Mouse (Mus musculus) heart, postnatal 0 days (tissue): ENCODE data around the gene Serpina10. TPM values are rescaled to one million over a fixed set of nuclear protein-coding genes. Genes with fewer than 3 reads are reported as not detected.

Source experiments
- ATAC-seq: fragments of 200-750 bp; cut with Nextera tagmentation; 2 replicates; pipeline ENCODE4 v1.8.0; 2017; ENCODE audit warnings: low read depth, moderate number of reproducible peaks, moderate library complexity; ENCODE audit not compliant: insufficient read depth
- DNase-seq: peaks from one replicate; pipeline ENCODE4 v3.0.0-alpha.2; 2016; ENCODE audit warnings: low spot score
- H3K27ac ChIP-seq: fragments of 300-500 bp; sonication (generic); 2 replicates; pipeline ENCODE4 v1.5.1; 2014; ENCODE audit warnings: low read depth, mild to moderate bottlenecking
- H3K27me3 ChIP-seq: fragments of 300-500 bp; sonication (generic); 2 replicates; pipeline ENCODE4 v1.6.1; 2014; ENCODE audit warnings: low read length, mixed read lengths; ENCODE audit not compliant: control insufficient read depth, insufficient read depth
- H3K36me3 ChIP-seq: fragments of 300-500 bp; sonication (generic); replicated peaks from 2 replicates; pipeline ENCODE4 v1.6.1; 2014; ENCODE audit warnings: low read length, mixed read lengths; ENCODE audit not compliant: control insufficient read depth, insufficient read depth
- H3K4me1 ChIP-seq: fragments of 300-500 bp; sonication (generic); 2 replicates; pipeline ENCODE4 v1.6.1; 2014; ENCODE audit warnings: antibody characterized with exemption; ENCODE audit not compliant: control insufficient read depth, insufficient read depth
- H3K4me2 ChIP-seq: fragments of 300-500 bp; sonication (generic); 2 replicates; pipeline ENCODE4 v1.6.1; 2014; ENCODE audit warnings: low read depth, mild to moderate bottlenecking, low read length, moderate library complexity
- H3K4me3 ChIP-seq: fragments of 300-500 bp; sonication (generic); 2 replicates; pipeline ENCODE4 v1.5.1; 2014; ENCODE audit warnings: low read depth, low read length
- H3K9ac ChIP-seq: fragments of 300-500 bp; sonication (generic); replicated peaks from 2 replicates; pipeline ENCODE4 v1.6.1; 2014; ENCODE audit warnings: low read depth, low read length, mixed read lengths
- H3K9me3 ChIP-seq: fragments of 300-500 bp; sonication (generic); replicated peaks from 2 replicates; pipeline ENCODE4 v1.6.1; 2016; ENCODE audit warnings: low read length; ENCODE audit not compliant: control insufficient read depth
- CTCF ChIP-seq: IDR thresholded peaks from 2 replicates; pipeline ENCODE4 v1.5.1; 2016; ENCODE audit warnings: antibody characterized with exemption, control low read depth, low read depth
- EP300 ChIP-seq: IDR thresholded peaks from 2 replicates; pipeline ENCODE4 v1.6.1; 2016; ENCODE audit warnings: antibody characterized with exemption, low read depth
- WGBS: fragments of 180-500 bp; shearing (Covaris S2); extraction: QIAGEN DNeasy Blood & Tissue Kit; methylation state at CpG from one replicate; pipeline ENCODE4 v1.1.7; 2014; 5-methylcytosine and 5-hydroxymethylcytosine counted together
- polyA plus RNA-seq: library from polyadenylated mRNA; unstranded; fragments of >200 nt; fragmentation: Nextera tagmentation; extraction: Ambion mirVana; gene quantifications from 2 replicates; pipeline ENCODE4 v1.2.1, GENCODE M21; 2015
- total RNA-seq: library from RNA; depleted of rRNA; stranded (reverse); fragments of >200 nt; gene quantifications from 2 replicates; pipeline ENCODE4 v1.2.3, GENCODE M21; 2014; ENCODE audit warnings: low replicate concordance

Gene Serpina10
- total and polyA plus RNA-seq, 2 experiments from 2014 or later: not detected

DNA sequence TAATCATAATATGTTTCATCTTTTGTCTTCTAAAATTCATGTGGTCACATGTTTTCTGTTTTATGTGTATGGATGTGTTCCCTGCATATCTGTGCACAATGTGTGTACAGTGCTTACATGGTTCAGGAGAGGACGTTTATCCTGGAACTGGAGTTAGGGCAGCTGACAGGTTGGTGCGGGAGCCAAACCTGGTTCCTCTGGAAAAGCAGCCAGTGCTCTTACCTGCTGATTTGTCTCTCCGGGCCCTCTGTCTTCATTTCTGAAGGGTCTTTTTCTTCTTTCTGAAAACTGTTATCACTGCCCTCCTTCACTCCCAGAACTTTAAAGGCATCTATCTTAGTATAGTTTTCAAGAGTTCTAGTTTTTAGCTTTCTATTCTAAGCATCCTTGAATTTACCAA lies 12.6 kb upstream of the Serpina10 start:
- Histone ChIP-seq H3K27me3 (no peaks in the 10 kb centered on the region), H3K9me3 (no peaks in the 10 kb centered on the region), H3K27ac (no peak overlapping the region), H3K36me3 (no peaks in the 10 kb centered on the region), H3K4me2 (no peak overlapping the region), H3K9ac (no peak overlapping the region), H3K4me3 (no peak overlapping the region), H3K4me1 (no peaks in the 10 kb centered on the region)
- WGBS: 73% methylated on average over 3 of the region's 3 CpGs
- TF ChIP-seq CTCF: no peak
- TF ChIP-seq EP300: no peak
- no peak for DNase-seq
- ATAC-seq: no peak

DNA sequence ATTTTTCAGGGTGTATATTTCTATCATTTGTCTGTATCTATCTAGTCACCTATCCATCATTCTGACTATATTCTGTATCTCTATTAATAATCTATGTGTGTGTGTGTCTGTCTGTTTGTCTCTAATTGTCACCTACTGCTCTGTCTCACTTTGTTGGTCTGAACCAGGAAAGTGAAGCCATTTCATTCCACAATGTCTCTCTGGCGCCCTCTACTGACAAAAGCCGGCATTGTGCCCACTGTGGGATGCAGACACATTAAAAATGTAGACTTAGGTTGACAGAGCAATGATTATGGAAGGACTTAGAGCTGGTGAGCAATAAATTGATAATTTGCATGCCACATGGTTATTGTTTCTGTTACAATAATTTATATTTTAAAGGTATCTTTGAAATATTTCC lies 12.1 kb upstream of the Serpina10 start:
- no peaks in the 10 kb centered on the region for H3K9me3 ChIP-seq
- H3K36me3 ChIP-seq: no peaks in the 10 kb centered on the region
- 0% methylated on average over 2 of the region's 2 CpGs for WGBS
- ATAC-seq: no peak
- H3K9ac ChIP-seq: no peak overlapping the region
- TF ChIP-seq EP300 (no peak), CTCF (peak; percentile 89)
- DNase-seq: peak; percentile 19
- H3K4me1 ChIP-seq: no peaks in the 10 kb centered on the region
- H3K27ac ChIP-seq: no peak overlapping the region
- H3K4me3 ChIP-seq: no peak overlapping the region
- H3K4me2 ChIP-seq: no peak overlapping the region
- no peaks in the 10 kb centered on the region for H3K27me3 ChIP-seq

DNA sequence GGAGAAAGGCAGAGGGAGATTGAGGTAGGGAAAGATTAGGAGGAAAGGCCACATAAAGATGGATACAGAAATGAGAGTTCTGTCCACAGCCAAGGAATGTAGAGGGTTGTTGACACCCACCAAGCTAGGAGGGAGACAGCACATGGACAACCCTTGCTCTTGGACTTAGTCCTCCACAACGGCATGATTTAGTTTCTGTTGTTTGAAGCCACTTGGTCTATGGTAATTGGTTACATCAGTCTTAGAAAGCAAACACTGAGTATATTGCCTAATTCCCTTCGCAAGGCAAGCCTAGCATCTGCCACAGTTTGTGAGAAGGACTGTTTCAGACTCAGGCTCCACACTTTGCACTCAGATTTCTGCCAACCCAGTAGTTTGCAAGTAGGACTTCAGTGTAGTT lies 4.6 kb upstream of the Serpina10 start:
- Histone ChIP-seq H3K9ac (no peak overlapping the region), H3K27me3 (no peaks in the 10 kb centered on the region), H3K36me3 (no peaks in the 10 kb centered on the region), H3K4me2 (no peak overlapping the region), H3K4me1 (no peaks in the 10 kb centered on the region), H3K4me3 (no peak overlapping the region), H3K27ac (no peak overlapping the region), H3K9me3 (no peaks in the 10 kb centered on the region)
- no peak for ATAC-seq
- 74% methylated on average over 2 of the region's 2 CpGs for WGBS
- TF ChIP-seq CTCF: no peak
- no peak for TF ChIP-seq EP300
- no peak for DNase-seq

DNA sequence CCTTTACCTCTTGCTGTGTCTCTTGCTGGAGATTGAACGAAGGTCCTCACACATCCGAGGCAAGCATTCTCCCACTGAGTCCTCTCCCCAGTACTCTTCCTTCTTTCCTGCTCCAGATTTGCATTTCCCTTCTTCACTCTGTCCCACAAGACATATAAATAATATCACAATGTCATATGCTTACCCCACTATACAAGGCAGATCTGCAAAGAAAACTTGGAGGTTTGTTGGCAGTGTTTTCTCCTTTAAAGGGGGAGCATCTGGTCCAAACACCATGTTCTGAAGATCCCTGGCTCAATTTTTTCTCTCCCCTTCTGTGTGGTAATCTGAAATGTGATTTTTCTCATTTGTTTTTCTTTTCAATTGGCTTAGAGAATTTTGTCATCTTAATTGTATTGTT lies 3.2 kb upstream of the Serpina10 start:
- WGBS: 69% methylated on average over 2 of the region's 2 CpGs
- DNase-seq: no peak
- no peaks in the 10 kb centered on the region for H3K36me3 ChIP-seq
- H3K4me3 ChIP-seq: no peak overlapping the region
- TF ChIP-seq EP300 (no peak), CTCF (no peak)
- no peak for ATAC-seq
- H3K4me2 ChIP-seq: no peak overlapping the region
- no peak overlapping the region for H3K27ac ChIP-seq
- no peaks in the 10 kb centered on the region for H3K4me1 ChIP-seq
- no peaks in the 10 kb centered on the region for H3K27me3 ChIP-seq
- H3K9ac ChIP-seq: no peak overlapping the region
- H3K9me3 ChIP-seq: no peaks in the 10 kb centered on the region

DNA sequence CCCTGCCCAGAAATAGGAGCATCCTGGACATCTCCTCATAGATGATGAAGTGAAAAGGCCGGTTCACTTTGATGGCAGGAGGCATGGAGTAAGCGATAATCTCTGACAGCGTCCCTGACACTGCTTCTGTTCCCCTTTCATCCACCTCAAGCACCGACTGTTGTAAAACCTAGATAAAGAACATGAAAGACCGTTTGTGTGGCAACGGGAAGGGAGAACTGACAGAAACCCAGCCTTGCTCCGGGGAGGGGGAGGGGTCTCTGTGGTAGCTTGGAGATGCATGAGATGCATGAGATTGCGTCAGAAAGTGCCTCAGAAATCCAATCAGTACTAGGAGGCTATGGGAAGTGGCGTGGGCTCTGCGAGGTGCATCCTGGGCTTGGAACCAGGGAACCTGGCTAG lies 14.4 kb downstream of the Serpina10 start:
- no peak for ATAC-seq
- H3K9ac ChIP-seq: no peak overlapping the region
- H3K9me3 ChIP-seq: no peaks in the 10 kb centered on the region
- TF ChIP-seq CTCF (no peak), EP300 (no peak)
- no peaks in the 10 kb centered on the region for H3K36me3 ChIP-seq
- H3K4me3 ChIP-seq: no peak overlapping the region
- H3K27me3 ChIP-seq: no peaks in the 10 kb centered on the region
- 41% methylated on average over 10 of the region's 10 CpGs for WGBS
- H3K4me1 ChIP-seq: no peaks in the 10 kb centered on the region
- DNase-seq: no peak
- no peak overlapping the region for H3K27ac ChIP-seq
- H3K4me2 ChIP-seq: no peak overlapping the region

DNA sequence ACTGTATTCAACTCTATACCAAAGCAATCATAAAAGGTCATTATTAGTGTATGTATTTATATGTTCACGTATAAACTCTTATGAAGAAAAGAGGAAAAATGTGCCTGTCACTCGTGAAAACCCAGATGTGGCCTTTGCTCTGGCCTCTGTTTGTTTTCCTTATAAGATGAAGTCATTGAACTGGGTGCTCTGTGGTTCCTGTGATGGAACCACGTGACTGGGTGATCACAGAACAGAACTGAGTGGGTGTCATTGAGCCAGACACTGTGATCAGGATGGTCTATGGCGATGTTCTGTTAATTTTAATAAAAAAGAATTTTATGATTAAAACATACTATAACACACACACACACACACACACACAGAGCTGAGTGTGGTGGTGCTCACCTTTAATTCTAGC lies 15.5 kb downstream of the Serpina10 start:
- Histone ChIP-seq H3K9me3 (no peaks in the 10 kb centered on the region), H3K36me3 (no peaks in the 10 kb centered on the region), H3K4me2 (no peak overlapping the region), H3K4me1 (no peaks in the 10 kb centered on the region), H3K27me3 (no peaks in the 10 kb centered on the region), H3K27ac (no peak overlapping the region), H3K4me3 (no peak overlapping the region), H3K9ac (no peak overlapping the region)
- 76% methylated on average over 4 of the region's 4 CpGs for WGBS
- ATAC-seq: no peak
- no peak for DNase-seq
- no peak for TF ChIP-seq CTCF
- TF ChIP-seq EP300: no peak
